Mouse (Mus musculus): Measurements from ENCODE around the gene Myo1e.

GRCm38 (mm10) chr9:70387410-70388119, 180.4 kb downstream of the Myo1e start:
- TF ChIP-seq CTCF (IDR thresholded peaks at IDR 0.05; ENCODE audit: borderline replicate concordance, extremely low read depth, insufficient read depth, insufficient read length) (no peak), POLR2A (IDR thresholded peaks at IDR 0.05; ENCODE audit: borderline replicate concordance, extremely low read depth, insufficient read depth, insufficient read length, poor library complexity, severe bottlenecking) (no peak)
